Mouse (Mus musculus) hindbrain, embryonic 11.5 days (tissue): ENCODE data around the gene Fblim1. TPM values are rescaled to one million over a fixed set of nuclear protein-coding genes. Genes with fewer than 3 reads are reported as not detected.
"Not testable (repeated sequence)": the region's sequence is repeated elsewhere in the genome, so short reads cannot be mapped to it uniquely, and the experiment has no call there.

Experiments
- ATAC-seq: fragments of 200-750 bp; cut with Nextera tagmentation; 2 replicates; pipeline ENCODE4 v1.8.0; 2017; ENCODE audit warnings: mild to moderate bottlenecking, moderate TSS enrichment, moderate library complexity; ENCODE audit not compliant: low FRiP score
- DNase-seq: peaks from one replicate; pipeline ENCODE4 v3.0.0-alpha.2; 2015; ENCODE audit warnings: low spot score
- H3K27ac ChIP-seq: fragments of 300-500 bp; sonication (generic); 2 replicates; pipeline ENCODE4 v1.5.1; 2014; ENCODE audit warnings: mild to moderate bottlenecking, low read depth, low read length
- H3K27me3 ChIP-seq: fragments of 300-500 bp; sonication (generic); 2 replicates; pipeline ENCODE4 v1.6.1; 2014; ENCODE audit warnings: mild to moderate bottlenecking, low read length, moderate library complexity, mixed read lengths; ENCODE audit not compliant: control insufficient read depth, insufficient read depth
- H3K36me3 ChIP-seq: fragments of 300-500 bp; sonication (generic); 2 replicates; pipeline ENCODE4 v1.6.1; 2014; ENCODE audit warnings: mild to moderate bottlenecking, low read length, moderate library complexity, mixed read lengths; ENCODE audit not compliant: control insufficient read depth, insufficient read depth
- H3K4me1 ChIP-seq: fragments of 300-500 bp; sonication (generic); replicated peaks from 2 replicates; pipeline ENCODE4 v1.6.1; 2014; ENCODE audit warnings: low read length, mixed read lengths; ENCODE audit not compliant: control insufficient read depth, insufficient read depth
- H3K4me2 ChIP-seq: fragments of 300-500 bp; sonication (generic); replicated peaks from 2 replicates; pipeline ENCODE4 v1.6.1; 2014; ENCODE audit warnings: mild to moderate bottlenecking, low read depth, low read length
- H3K4me3 ChIP-seq: fragments of 300-500 bp; sonication (generic); 2 replicates; pipeline ENCODE4 v1.5.1; 2014; ENCODE audit warnings: low read depth, low read length
- H3K9ac ChIP-seq: fragments of 300-500 bp; sonication (generic); 2 replicates; pipeline ENCODE4 v1.6.1; 2014; ENCODE audit warnings: low read depth, low read length
- H3K9me3 ChIP-seq: fragments of 300-500 bp; sonication (generic); 2 replicates; pipeline ENCODE4 v1.6.1; 2016; ENCODE audit warnings: low read length; ENCODE audit not compliant: control insufficient read depth
- WGBS: fragments of 180-500 bp; shearing (Covaris S2); extraction: QIAGEN DNeasy Blood & Tissue Kit; methylation state at CpG from one replicate; pipeline ENCODE4 v1.1.7; 2014; 5-methylcytosine and 5-hydroxymethylcytosine counted together
- polyA plus RNA-seq: library from polyadenylated mRNA; unstranded; fragments of >200 nt; fragmentation: Nextera tagmentation; extraction: Ambion mirVana; gene quantifications from 2 replicates; pipeline ENCODE4 v1.2.1, GENCODE M21; 2014

The Fblim1 gene
- polyA plus RNA-seq, 1 experiment from 2014 or later, result 31.1 TPM

GRCm38 (mm10) chr4:141571934-141572333 is 34.0 kb downstream of the Fblim1 start:
- Histone ChIP-seq H3K9ac (no peak overlapping the region), H3K36me3 (no peaks in the 10 kb centered on the region), H3K4me2 (no peak overlapping the region), H3K4me1 (no peaks in the 10 kb centered on the region), H3K4me3 (no peak overlapping the region), H3K27me3 (no peaks in the 10 kb centered on the region), H3K9me3 (no peaks in the 10 kb centered on the region), H3K27ac (no peak overlapping the region)
- DNase-seq (no peak), ATAC-seq (no peak)
- WGBS, result 78% methylated on average over 10 of the region's 10 CpGs

- H3K9me3 ChIP-seq, result no peaks in the 10 kb centered on the region
- no peaks in the 10 kb centered on the region for H3K4me1 ChIP-seq
- no peak overlapping the region for H3K4me3 ChIP-seq
- H3K9ac ChIP-seq, result no peak overlapping the region
- DNase-seq (no peak), ATAC-seq (no peak)
- H3K27me3 ChIP-seq, result no peaks in the 10 kb centered on the region
- H3K27ac ChIP-seq, result no peak overlapping the region
- no peaks in the 10 kb centered on the region for H3K36me3 ChIP-seq
- H3K4me2 ChIP-seq, result no peak overlapping the region
- 71% methylated on average over 6 of the region's 6 CpGs for WGBS
Observed at GRCm38 (mm10) chr4:141571337-141571739, 34.6 kb downstream of the Fblim1 start.

GRCm38 (mm10) chr4:141570821-141571220 is 35.1 kb downstream of the Fblim1 start:
- Histone ChIP-seq H3K9me3 (no peaks in the 10 kb centered on the region), H3K27ac (no peak overlapping the region), H3K4me3 (no peak overlapping the region), H3K27me3 (no peaks in the 10 kb centered on the region), H3K4me2 (no peak overlapping the region), H3K4me1 (no peaks in the 10 kb centered on the region), H3K9ac (no peak overlapping the region), H3K36me3 (no peaks in the 10 kb centered on the region)
- DNase-seq, result no peak
- ATAC-seq, result no peak
- WGBS, result 100% methylated on average over 1 of the region's 1 CpGs

GRCm38 (mm10) chr4:141570004-141570403 is 35.9 kb downstream of the Fblim1 start:
- Histone ChIP-seq H3K4me2 (no peak overlapping the region), H3K27ac (no peak overlapping the region), H3K36me3 (no peaks in the 10 kb centered on the region), H3K4me3 (no peak overlapping the region), H3K27me3 (no peaks in the 10 kb centered on the region), H3K9me3 (no peaks in the 10 kb centered on the region), H3K9ac (no peak overlapping the region), H3K4me1 (no peaks in the 10 kb centered on the region)
- WGBS, result 65% methylated on average over 6 of the region's 6 CpGs
- no peak for DNase-seq
- ATAC-seq, result no peak

- Histone ChIP-seq H3K36me3 (no peaks in the 10 kb centered on the region), H3K9me3 (no peaks in the 10 kb centered on the region), H3K4me1 (no peaks in the 10 kb centered on the region), H3K4me3 (no peak overlapping the region), H3K27me3 (no peaks in the 10 kb centered on the region), H3K9ac (no peak overlapping the region), H3K27ac (no peak overlapping the region), H3K4me2 (no peak overlapping the region)
- DNase-seq (no peak), ATAC-seq (no peak)
- 88% methylated on average over 5 of the region's 5 CpGs for WGBS
Observed at GRCm38 (mm10) chr4:141568966-141569365, 36.9 kb downstream of the Fblim1 start.

GRCm38 (mm10) chr4:141567174-141567573 is 38.7 kb downstream of the Fblim1 start:
- not testable (repeated sequence) for H3K4me2 ChIP-seq, DNase-seq, H3K27me3 ChIP-seq, H3K27ac ChIP-seq, ATAC-seq, H3K4me1 ChIP-seq, H3K9me3 ChIP-seq, H3K9ac ChIP-seq, H3K36me3 ChIP-seq, H3K4me3 ChIP-seq
- WGBS, result 91% methylated on average over 7 of the region's 7 CpGs

- Histone ChIP-seq H3K9ac (no peak overlapping the region), H3K27me3 (no peaks in the 10 kb centered on the region), H3K4me3 (no peak overlapping the region), H3K9me3 (no peaks in the 10 kb centered on the region), H3K4me1 (no peaks in the 10 kb centered on the region), H3K27ac (no peak overlapping the region), H3K4me2 (no peak overlapping the region), H3K36me3 (no peaks in the 10 kb centered on the region)
- WGBS, result 87% methylated on average over 6 of the region's 6 CpGs
- no peak for ATAC-seq
- no peak for DNase-seq
Observed at GRCm38 (mm10) chr4:141566187-141566586, 39.7 kb downstream of the Fblim1 start.

- Histone ChIP-seq H3K27me3 (no peaks in the 10 kb centered on the region), H3K36me3 (no peaks in the 10 kb centered on the region), H3K9ac (no peak overlapping the region), H3K9me3 (no peaks in the 10 kb centered on the region), H3K4me3 (no peak overlapping the region), H3K4me2 (no peak overlapping the region), H3K4me1 (no peaks in the 10 kb centered on the region), H3K27ac (no peak overlapping the region; the same call in 1 of the 2 replicates)
- DNase-seq, result no peak
- no peak for ATAC-seq
- WGBS, result 41% methylated on average over 7 of the region's 7 CpGs
Observed at GRCm38 (mm10) chr4:141565325-141565724, 40.6 kb downstream of the Fblim1 start.

GRCm38 (mm10) chr4:141564660-141565059 is 41.2 kb downstream of the Fblim1 start:
- Histone ChIP-seq H3K9me3 (no peaks in the 10 kb centered on the region), H3K36me3 (no peaks in the 10 kb centered on the region), H3K4me2 (no peak overlapping the region), H3K4me3 (no peak overlapping the region), H3K9ac (no peak overlapping the region), H3K27ac (no peak overlapping the region), H3K27me3 (no peaks in the 10 kb centered on the region), H3K4me1 (no peaks in the 10 kb centered on the region)
- ATAC-seq, result no peak
- 91% methylated on average over 3 of the region's 3 CpGs for WGBS
- no peak for DNase-seq
